Mouse (Mus musculus) heart, postnatal 0 days (tissue): ENCODE measurements at regions not wholly inside any gene's neighbourhood (a gene's known extent, or its start where the extent isn't known, plus 50 kb on each side); places are given as distances from the start of the nearest gene placed in this dataset.
"Not testable (repeated sequence)": the region's sequence is repeated elsewhere in the genome, so short reads cannot be mapped to it uniquely, and the experiment has no call there.

Experiments used
- ATAC-seq: fragments of 200-750 bp; cut with Nextera tagmentation; 2 replicates; pipeline ENCODE4 v1.8.0; 2017; ENCODE audit warnings: low read depth, moderate number of reproducible peaks, moderate library complexity; ENCODE audit not compliant: insufficient read depth
- DNase-seq: peaks from one replicate; pipeline ENCODE4 v3.0.0-alpha.2; 2016; ENCODE audit warnings: low spot score
- H3K27ac ChIP-seq: fragments of 300-500 bp; sonication (generic); 2 replicates; pipeline ENCODE4 v1.5.1; 2014; ENCODE audit warnings: low read depth, mild to moderate bottlenecking
- H3K27me3 ChIP-seq: fragments of 300-500 bp; sonication (generic); 2 replicates; pipeline ENCODE4 v1.6.1; 2014; ENCODE audit warnings: low read length, mixed read lengths; ENCODE audit not compliant: control insufficient read depth, insufficient read depth
- H3K36me3 ChIP-seq: fragments of 300-500 bp; sonication (generic); replicated peaks from 2 replicates; pipeline ENCODE4 v1.6.1; 2014; ENCODE audit warnings: low read length, mixed read lengths; ENCODE audit not compliant: control insufficient read depth, insufficient read depth
- H3K4me1 ChIP-seq: fragments of 300-500 bp; sonication (generic); 2 replicates; pipeline ENCODE4 v1.6.1; 2014; ENCODE audit warnings: antibody characterized with exemption; ENCODE audit not compliant: control insufficient read depth, insufficient read depth
- H3K4me2 ChIP-seq: fragments of 300-500 bp; sonication (generic); 2 replicates; pipeline ENCODE4 v1.6.1; 2014; ENCODE audit warnings: low read depth, mild to moderate bottlenecking, low read length, moderate library complexity
- H3K4me3 ChIP-seq: fragments of 300-500 bp; sonication (generic); 2 replicates; pipeline ENCODE4 v1.5.1; 2014; ENCODE audit warnings: low read depth, low read length
- H3K9ac ChIP-seq: fragments of 300-500 bp; sonication (generic); replicated peaks from 2 replicates; pipeline ENCODE4 v1.6.1; 2014; ENCODE audit warnings: low read depth, low read length, mixed read lengths
- H3K9me3 ChIP-seq: fragments of 300-500 bp; sonication (generic); replicated peaks from 2 replicates; pipeline ENCODE4 v1.6.1; 2016; ENCODE audit warnings: low read length; ENCODE audit not compliant: control insufficient read depth
- CTCF ChIP-seq: IDR thresholded peaks from 2 replicates; pipeline ENCODE4 v1.5.1; 2016; ENCODE audit warnings: antibody characterized with exemption, control low read depth, low read depth
- EP300 ChIP-seq: IDR thresholded peaks from 2 replicates; pipeline ENCODE4 v1.6.1; 2016; ENCODE audit warnings: antibody characterized with exemption, low read depth
- WGBS: fragments of 180-500 bp; shearing (Covaris S2); extraction: QIAGEN DNeasy Blood & Tissue Kit; methylation state at CpG from one replicate; pipeline ENCODE4 v1.1.7; 2014; 5-methylcytosine and 5-hydroxymethylcytosine counted together

DNA sequence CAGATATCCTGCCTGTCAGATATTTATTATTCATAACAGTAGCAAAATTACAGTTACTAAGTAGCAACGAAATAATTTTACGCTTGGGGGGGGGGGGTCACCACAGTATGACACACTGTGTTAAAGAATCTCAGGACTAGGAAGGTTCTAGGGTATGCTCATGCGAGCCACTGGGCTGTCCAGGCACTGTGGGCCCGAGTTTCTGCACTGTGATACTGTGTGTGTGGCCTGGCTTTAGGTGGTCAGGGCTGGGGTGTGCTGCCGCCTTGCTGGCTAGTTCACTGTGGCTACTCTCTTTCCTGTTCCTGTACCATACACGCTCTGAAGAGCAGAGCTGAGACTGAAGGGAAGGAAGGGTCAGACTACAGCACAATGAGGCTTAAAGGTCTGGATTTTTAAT is 116.3 kb downstream of the Pmp22 start:
- Histone ChIP-seq H3K9ac (no peak overlapping the region), H3K36me3 (no peaks in the 10 kb centered on the region), H3K4me1 (no peaks in the 10 kb centered on the region), H3K4me3 (no peak overlapping the region), H3K4me2 (no peak overlapping the region), H3K9me3 (no peaks in the 10 kb centered on the region), H3K27ac (no peak overlapping the region), H3K27me3 (0 out of 2 replicates have a peak, but pooled peaks cover 2% of the 10 kb centered on the region)
- TF ChIP-seq CTCF (no peak), EP300 (no peak)
- 80% methylated on average over 6 of the region's 6 CpGs for WGBS
- DNase-seq = no peak
- no peak for ATAC-seq

DNA sequence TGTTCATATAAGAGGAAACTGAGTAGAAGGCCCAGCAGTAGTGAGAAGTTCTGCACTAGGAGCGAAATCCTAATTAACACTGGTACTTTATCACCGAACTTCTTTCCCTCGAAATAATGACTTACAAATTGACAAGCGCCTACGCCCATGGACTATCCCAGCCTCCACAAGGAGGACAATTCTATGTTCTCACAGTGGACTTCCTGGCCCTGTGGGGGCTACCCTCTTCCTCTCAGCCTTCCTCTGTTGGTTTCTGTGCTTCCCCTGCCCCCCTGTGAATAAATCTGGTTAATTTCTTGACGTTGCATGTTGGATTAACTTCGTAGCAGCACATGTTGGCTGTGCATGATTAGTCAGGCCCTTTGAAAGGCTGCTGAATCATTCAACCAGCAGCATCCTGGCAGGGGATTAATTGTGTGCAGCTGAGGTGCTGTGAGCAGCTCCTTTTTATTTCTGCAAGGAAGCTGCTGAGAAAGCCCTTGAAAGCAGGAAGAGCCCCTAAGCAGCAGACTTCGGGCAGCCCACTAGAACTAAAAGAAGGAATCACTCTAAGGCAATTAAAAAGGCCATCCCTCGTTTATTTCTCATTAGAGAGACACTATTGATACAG is 117.4 kb downstream of the Pmp22 start:
- TF ChIP-seq EP300 (no peak), CTCF (no peak)
- Histone ChIP-seq H3K4me2 (no peak overlapping the region), H3K9me3 (no peaks in the 10 kb centered on the region), H3K9ac (no peak overlapping the region), H3K4me1 (no peaks in the 10 kb centered on the region), H3K4me3 (no peak overlapping the region), H3K27me3 (0 out of 2 replicates have a peak, but pooled peaks cover 2% of the 10 kb centered on the region), H3K36me3 (no peaks in the 10 kb centered on the region), H3K27ac (no peak overlapping the region)
- ATAC-seq = no peak
- no peak for DNase-seq
- 71% methylated on average over 9 of the region's 9 CpGs for WGBS

DNA sequence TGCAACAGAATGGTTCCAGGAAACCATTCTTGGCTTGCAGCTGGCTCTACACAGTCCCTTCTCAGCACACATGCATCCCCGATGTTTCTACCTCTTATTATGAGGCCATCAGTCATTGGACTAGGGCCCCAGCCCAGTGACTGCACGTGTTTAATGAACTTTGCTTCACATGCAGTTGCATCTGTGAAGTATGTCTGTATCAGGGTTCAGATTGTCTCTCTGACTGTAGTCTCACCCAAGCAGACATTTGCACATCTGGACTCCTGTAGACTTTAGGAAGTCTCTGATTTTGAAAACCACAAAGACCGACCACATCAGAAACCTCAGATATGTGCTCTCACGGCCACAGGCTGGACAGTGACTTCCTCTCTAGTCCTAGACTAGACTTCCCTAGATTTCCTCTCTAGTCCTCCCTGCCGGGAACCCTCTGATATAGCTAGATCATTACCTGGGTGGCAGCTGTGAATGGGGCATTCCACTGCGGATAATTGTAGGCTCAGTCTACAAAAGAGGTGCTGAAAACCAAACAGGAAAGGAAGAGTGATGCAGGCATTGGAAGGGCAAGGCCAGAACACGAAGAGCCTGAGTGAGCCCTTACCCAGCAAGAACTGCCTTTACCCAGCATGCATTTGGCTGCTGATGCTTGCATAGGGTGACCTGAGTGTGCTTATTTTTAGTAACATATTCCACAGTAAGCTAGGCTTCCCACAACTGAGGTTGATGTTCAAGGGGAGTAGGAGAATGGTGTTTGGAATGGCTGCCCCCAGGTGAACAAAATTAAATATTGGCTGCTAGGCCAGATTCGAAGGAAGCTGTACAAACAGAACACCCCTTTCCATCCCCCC is 123.5 kb downstream of the Pmp22 start:
- H3K4me2 ChIP-seq = no peak overlapping the region
- no peak for ATAC-seq

DNA sequence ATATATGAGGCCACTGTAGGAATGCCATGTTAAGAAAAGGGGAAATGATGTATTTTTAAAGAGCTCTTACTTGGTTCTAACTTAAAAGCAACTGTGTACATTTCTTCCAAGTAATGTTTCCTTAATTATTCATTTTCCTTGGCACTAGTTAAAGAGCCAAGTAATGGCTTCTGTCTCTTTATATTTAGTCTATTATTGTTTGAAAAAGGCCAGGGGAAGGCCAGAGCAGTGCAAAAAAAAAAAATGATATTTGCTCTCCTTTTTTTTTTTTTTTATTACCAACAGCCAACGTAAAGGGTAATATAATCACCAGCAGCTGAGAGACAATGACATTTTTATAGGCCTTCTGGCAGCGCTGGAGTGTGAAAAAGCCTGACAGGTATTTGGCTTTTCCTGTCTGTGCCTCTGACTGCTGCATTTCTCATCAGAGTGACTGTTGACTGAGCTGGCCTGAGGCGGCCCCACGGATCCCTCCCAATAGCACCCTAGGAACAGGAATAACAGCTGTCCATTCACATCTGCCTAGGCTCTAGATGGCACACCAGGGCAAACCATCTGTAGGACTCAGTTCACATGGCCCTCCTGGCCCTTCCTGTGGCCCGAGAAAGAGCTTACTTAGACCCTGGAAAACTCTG is 124.3 kb downstream of the Pmp22 start:
- DNase-seq (no peak), ATAC-seq (no peak)
- no peak overlapping the region for H3K9ac ChIP-seq
- H3K4me2 ChIP-seq = no peak overlapping the region
- H3K27me3 ChIP-seq = no peaks in the 10 kb centered on the region
- TF ChIP-seq EP300 (no peak), CTCF (no peak)
- WGBS = 28% methylated on average over 5 of the region's 5 CpGs
- no peak overlapping the region for H3K27ac ChIP-seq
- no peaks in the 10 kb centered on the region for H3K9me3 ChIP-seq
- H3K36me3 ChIP-seq = no peaks in the 10 kb centered on the region
- no peak overlapping the region for H3K4me3 ChIP-seq
- no peaks in the 10 kb centered on the region for H3K4me1 ChIP-seq

More for the DNA sequence above, 123.5 kb downstream of the Pmp22 start:
- Histone ChIP-seq H3K9ac (no peak overlapping the region), H3K9me3 (no peaks in the 10 kb centered on the region), H3K27ac (no peak overlapping the region), H3K27me3 (no peaks in the 10 kb centered on the region), H3K36me3 (no peaks in the 10 kb centered on the region), H3K4me3 (no peak overlapping the region), H3K4me1 (no peaks in the 10 kb centered on the region)
- TF ChIP-seq CTCF (no peak), EP300 (no peak)
- WGBS = 70% methylated on average over 8 of the region's 8 CpGs
- no peak for DNase-seq

DNA sequence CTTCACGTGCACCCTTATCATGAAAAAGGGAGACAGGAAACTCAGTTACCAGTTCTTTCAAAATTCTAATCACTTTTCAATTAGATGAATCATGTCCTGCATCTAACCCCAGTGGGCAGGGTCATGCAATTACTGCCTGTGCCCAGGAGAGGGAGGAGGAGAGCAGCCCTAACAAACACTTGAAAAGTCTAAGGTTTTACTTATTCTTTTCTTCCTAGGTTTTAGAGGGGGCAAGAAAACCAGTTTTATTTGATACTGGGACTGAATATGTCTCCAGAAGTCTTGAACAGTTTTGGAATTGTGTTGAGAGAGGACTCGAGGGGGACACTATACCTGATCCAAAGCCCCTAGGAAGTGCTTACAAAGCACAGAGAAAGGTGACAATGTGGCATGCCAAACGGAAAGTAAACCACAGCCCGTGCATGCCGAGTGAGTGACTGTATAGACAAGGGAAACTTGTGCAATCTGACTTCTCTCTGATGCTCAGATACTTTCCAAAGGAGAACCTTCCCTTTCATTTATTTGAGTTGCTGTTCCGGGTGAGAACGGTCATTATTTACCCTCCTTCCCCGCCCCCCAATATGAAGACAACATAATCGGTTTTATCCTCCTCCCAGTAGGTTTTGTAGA is 135.8 kb downstream of the Pmp22 start:
- DNase-seq = no peak
- Histone ChIP-seq H3K9me3 (no peaks in the 10 kb centered on the region), H3K4me1 (no peaks in the 10 kb centered on the region), H3K4me3 (no peak overlapping the region), H3K9ac (no peak overlapping the region), H3K27ac (no peak overlapping the region), H3K27me3 (no peaks in the 10 kb centered on the region), H3K4me2 (peak overlapping the region; percentile 47), H3K36me3 (no peaks in the 10 kb centered on the region)
- 42% methylated on average over 9 of the region's 9 CpGs for WGBS
- ATAC-seq = no peak
- peak; percentile 66 for TF ChIP-seq CTCF
- no peak for TF ChIP-seq EP300

DNA sequence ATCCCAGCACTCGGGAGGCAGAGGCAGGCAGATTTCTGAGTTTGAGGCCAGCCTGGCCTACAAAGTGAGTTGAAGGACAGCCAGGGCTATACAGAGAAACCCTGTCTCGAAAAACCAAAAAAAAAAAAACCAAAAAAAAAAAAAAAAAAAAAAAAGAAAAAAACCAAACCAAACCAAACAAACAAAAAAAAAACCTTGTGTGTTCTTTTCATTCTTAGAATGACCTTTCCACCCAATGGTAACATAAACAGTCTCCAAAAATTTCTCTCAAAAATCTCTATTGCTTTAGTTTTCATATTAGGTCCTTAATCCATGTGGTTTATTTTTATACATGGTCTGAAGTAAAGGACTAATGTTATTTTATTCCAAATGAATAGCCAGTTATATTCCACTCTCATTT is 137.5 kb downstream of the Pmp22 start:
- H3K9me3 ChIP-seq, DNase-seq, H3K27ac ChIP-seq, H3K9ac ChIP-seq, ATAC-seq, H3K4me3 ChIP-seq, H3K4me1 ChIP-seq, H3K27me3 ChIP-seq, H3K4me2 ChIP-seq, H3K36me3 ChIP-seq: not testable (repeated sequence)
- 82% methylated on average over 2 of the region's 2 CpGs for WGBS
